Mouse (Mus musculus) heart, embryonic 16.5 days (tissue): ENCODE data around the gene Arhgef2. TPM values are rescaled to one million over a fixed set of nuclear protein-coding genes. Genes with fewer than 3 reads are reported as not detected.
A peak's percentile ranks its signal among the peaks of the same experiment; 100 is the strongest.

Experiments
- ATAC-seq: fragments of 200-750 bp; cut with Nextera tagmentation; replicated peaks from 2 replicates; pipeline ENCODE4 v1.8.0; 2017; ENCODE audit warnings: moderate number of reproducible peaks; ENCODE audit not compliant: insufficient read depth, low FRiP score; ENCODE audit errors: extremely low read depth
- H3K27ac ChIP-seq: fragments of 300-500 bp; sonication (generic); 2 replicates; pipeline ENCODE4 v1.5.1; 2014; ENCODE audit warnings: mild to moderate bottlenecking, low read length, control low read depth, moderate library complexity
- H3K27me3 ChIP-seq: fragments of 300-500 bp; sonication (generic); 2 replicates; pipeline ENCODE4 v1.6.1; 2014; ENCODE audit warnings: low read length, mixed read lengths; ENCODE audit not compliant: control insufficient read depth, insufficient read depth
- H3K36me3 ChIP-seq: fragments of 300-500 bp; sonication (generic); 2 replicates; pipeline ENCODE4 v1.6.1; 2014; ENCODE audit not compliant: control insufficient read depth, insufficient read depth
- H3K4me1 ChIP-seq: fragments of 300-500 bp; sonication (generic); 2 replicates; pipeline ENCODE4 v1.6.1; 2014; ENCODE audit warnings: low read length, mixed read lengths; ENCODE audit not compliant: control insufficient read depth, insufficient read depth
- H3K4me2 ChIP-seq: fragments of 300-500 bp; sonication (generic); 2 replicates; pipeline ENCODE4 v1.6.1; 2014; ENCODE audit warnings: low read depth, mild to moderate bottlenecking, control low read depth, low read length
- H3K4me3 ChIP-seq: fragments of 300-500 bp; sonication (generic); 2 replicates; pipeline ENCODE4 v1.5.1; 2014; ENCODE audit warnings: mild to moderate bottlenecking, control low read depth, low read length
- H3K9ac ChIP-seq: fragments of 300-500 bp; sonication (generic); 2 replicates; pipeline ENCODE4 v1.6.1; 2014; ENCODE audit warnings: low read length, control low read depth
- H3K9me3 ChIP-seq: fragments of 300-500 bp; sonication (generic); replicated peaks from 2 replicates; pipeline ENCODE4 v1.6.1; 2016; ENCODE audit warnings: low read length; ENCODE audit not compliant: control insufficient read depth
- WGBS: fragments of 180-500 bp; shearing (Covaris S2); extraction: QIAGEN DNeasy Blood & Tissue Kit; methylation state at CpG from one replicate; pipeline ENCODE4 v1.1.7; 2014; 5-methylcytosine and 5-hydroxymethylcytosine counted together
- polyA plus RNA-seq: library from polyadenylated mRNA; unstranded; fragments of >200 nt; fragmentation: Nextera tagmentation; extraction: Ambion mirVana; gene quantifications from 2 replicates; pipeline ENCODE4 v1.2.1, GENCODE M21; 2015

Arhgef2 gene
- polyA plus RNA-seq, 1 experiment from 2014 or later: 76.7 TPM

DNA sequence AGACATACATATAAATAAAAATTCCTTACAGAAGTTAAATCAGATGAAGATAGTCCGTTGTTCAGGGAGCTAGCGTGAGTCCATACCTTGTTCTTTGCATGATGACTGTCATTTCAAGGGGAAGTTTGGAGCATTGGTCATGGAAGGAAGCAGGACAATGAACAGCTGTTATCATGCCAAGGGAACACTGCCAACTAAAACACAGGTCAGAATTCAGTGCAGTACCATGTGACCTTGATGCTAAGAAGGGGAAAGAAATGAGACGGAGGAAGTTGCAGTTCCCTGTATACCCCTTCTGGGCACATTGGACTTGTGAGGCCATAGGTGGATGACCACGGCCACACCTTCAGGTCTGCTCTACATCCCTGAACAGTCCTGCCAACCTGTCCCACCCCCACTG lies 48.9 kb downstream of the Arhgef2 start:
- Histone ChIP-seq H3K4me1 (peaks cover 20% of the 10 kb centered on the region), H3K4me3 (no peak overlapping the region), H3K4me2 (peak overlapping the region; percentile 23; the same call in 1 of the 2 replicates), H3K27me3 (no peaks in the 10 kb centered on the region), H3K9me3 (no peaks in the 10 kb centered on the region), H3K9ac (0 out of 2 replicates have a peak overlapping the region, but pooled peaks have one; percentile 25), H3K27ac (peak overlapping the region; percentile 30; the same call in 1 of the 2 replicates), H3K36me3 (no peaks in the 10 kb centered on the region)
- peak; percentile 71; the same call in 1 of the 2 replicates for ATAC-seq
- 41% methylated on average over 4 of the region's 4 CpGs for WGBS

DNA sequence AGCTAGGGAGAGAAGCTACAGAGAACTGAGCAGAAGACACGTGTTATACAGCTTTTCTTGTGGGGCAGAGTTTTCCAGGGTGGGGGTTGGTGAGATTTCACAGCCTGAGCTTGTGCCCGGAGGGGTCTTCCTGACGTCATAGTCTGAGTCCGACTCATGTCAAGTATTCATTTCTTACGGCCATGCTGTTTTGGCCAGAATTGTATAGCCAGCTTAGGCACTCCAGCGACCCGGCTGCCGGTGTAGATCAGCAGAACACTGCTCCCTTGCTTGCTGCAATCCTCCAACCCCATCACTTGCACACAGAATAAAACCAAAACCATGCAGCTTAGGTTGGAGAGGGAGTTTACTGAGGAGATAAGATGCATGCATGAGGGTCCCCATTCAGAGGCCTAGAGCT lies 49.9 kb downstream of the Arhgef2 start:
- WGBS: 71% methylated on average over 8 of the region's 8 CpGs
- Histone ChIP-seq H3K4me2 (no peak overlapping the region), H3K27ac (no peak overlapping the region), H3K9me3 (no peaks in the 10 kb centered on the region), H3K4me3 (no peak overlapping the region), H3K27me3 (no peaks in the 10 kb centered on the region), H3K4me1 (peaks cover 20% of the 10 kb centered on the region), H3K9ac (no peak overlapping the region), H3K36me3 (no peaks in the 10 kb centered on the region)
- ATAC-seq: no peak

DNA sequence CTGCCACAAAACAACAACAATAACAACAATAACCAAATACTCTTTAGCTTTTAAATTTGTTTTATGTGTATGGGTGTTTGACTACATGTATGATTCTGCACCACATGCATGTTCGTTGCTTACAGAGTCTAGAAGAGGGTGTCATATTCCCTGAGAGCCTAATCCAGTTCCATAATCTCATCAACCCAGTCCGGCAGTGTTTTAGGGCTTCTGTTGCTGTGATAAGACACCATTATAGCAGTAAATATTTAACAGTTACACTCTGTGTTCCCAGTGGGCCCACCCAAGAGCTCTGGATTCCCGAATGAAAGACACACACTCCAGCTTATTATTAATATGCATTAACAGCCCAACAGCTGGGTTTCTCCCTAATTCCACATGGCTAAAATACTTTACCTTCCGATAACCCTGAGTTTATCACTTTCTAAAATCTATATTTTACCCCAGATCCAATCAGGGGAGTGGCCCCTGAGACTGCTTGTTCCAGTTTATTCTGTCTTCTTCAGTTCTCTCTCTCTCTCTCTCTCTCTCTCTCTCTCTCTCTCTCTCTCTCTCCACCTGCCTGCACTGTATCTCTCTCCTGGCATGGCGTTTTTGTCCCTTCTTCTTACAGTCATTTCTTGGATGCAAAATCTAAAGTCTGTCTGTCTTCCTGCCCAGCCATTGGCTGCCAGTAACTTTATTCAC lies 52.8 kb downstream of the Arhgef2 start:
- no peak for ATAC-seq
- peaks cover 16% of the 10 kb centered on the region for H3K4me1 ChIP-seq
- WGBS: 66% methylated on average over 5 of the region's 5 CpGs
- H3K36me3 ChIP-seq: no peaks in the 10 kb centered on the region
- no peak overlapping the region for H3K27ac ChIP-seq
- H3K9ac ChIP-seq: no peak overlapping the region
- 0 out of 2 replicates have a peak, but pooled peaks cover 3% of the 10 kb centered on the region for H3K9me3 ChIP-seq
- no peaks in the 10 kb centered on the region for H3K27me3 ChIP-seq
- no peak overlapping the region for H3K4me2 ChIP-seq
- no peak overlapping the region for H3K4me3 ChIP-seq

GRCm38 (mm10) chr3:88659798-88660197 lies 54.0 kb downstream of the Arhgef2 start:
- 0 out of 2 replicates have a peak, but pooled peaks cover 3% of the 10 kb centered on the region for H3K9me3 ChIP-seq
- no peak overlapping the region for H3K9ac ChIP-seq

DNA sequence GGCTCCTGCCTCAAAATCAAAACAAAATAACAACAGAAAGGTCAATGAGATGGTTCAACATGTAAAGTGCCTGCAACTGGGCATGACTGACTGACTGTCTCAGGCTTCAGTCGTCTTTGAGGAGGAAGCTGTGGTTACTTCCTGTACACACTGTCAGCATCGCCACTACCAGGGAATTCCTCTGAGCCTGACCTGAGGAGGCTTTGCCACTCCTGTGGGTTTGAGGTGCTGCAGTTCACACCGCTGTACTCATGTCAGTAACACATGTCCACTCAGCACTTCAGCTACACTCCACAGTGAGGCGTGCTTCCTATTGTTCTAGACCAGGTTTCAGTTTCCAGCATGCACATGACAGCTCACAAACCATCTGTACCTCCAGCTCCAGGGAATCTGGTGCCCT lies 58.3 kb downstream of the Arhgef2 start:
- Histone ChIP-seq H3K36me3 (no peaks in the 10 kb centered on the region), H3K27me3 (no peaks in the 10 kb centered on the region)
- 51% methylated on average over 4 of the region's 4 CpGs for WGBS

More at GRCm38 (mm10) chr3:88659798-88660197, 54.0 kb downstream of the Arhgef2 start:
- H3K4me1 ChIP-seq: peaks cover 4% of the 10 kb centered on the region
- WGBS: 24% methylated on average over 6 of the region's 6 CpGs
- no peak overlapping the region for H3K4me2 ChIP-seq
- H3K27me3 ChIP-seq: no peaks in the 10 kb centered on the region
- ATAC-seq: no peak
- no peak overlapping the region for H3K4me3 ChIP-seq
- H3K36me3 ChIP-seq: no peaks in the 10 kb centered on the region
- H3K27ac ChIP-seq: no peak overlapping the region

DNA sequence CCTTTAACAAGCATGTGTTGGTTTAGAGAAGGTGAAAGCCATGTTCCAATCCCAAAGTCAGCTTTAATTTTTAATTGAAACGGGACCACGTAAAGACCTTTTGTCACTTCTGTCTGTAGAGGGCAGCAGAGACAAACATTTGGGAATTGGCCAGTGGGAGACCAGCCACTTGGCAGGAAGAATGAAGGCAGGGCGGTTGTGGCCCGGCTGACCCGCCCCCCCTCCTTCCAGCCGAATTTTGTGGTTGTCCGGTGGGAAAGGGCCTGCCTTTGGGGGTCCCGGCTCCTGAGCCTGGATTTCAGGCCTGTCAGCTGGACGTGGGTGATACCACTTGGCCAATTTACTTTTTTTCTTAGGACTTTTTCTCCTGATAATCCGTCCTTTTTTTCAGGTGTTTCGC lies 71.6 kb downstream of the Arhgef2 start:
- peak overlapping the region; percentile 69 for H3K9ac ChIP-seq
- peak overlapping the region; percentile 42 for H3K4me3 ChIP-seq
- WGBS: 9% methylated on average over 11 of the region's 11 CpGs
- H3K36me3 ChIP-seq: no peaks in the 10 kb centered on the region
- no peaks in the 10 kb centered on the region for H3K4me1 ChIP-seq
- H3K27ac ChIP-seq: no peak overlapping the region
- no peaks in the 10 kb centered on the region for H3K27me3 ChIP-seq
- peak; percentile 58; the same call in 1 of the 2 replicates for ATAC-seq
- H3K9me3 ChIP-seq: no peaks in the 10 kb centered on the region
- peak overlapping the region; percentile 72 for H3K4me2 ChIP-seq

More for the DNA sequence above, 58.3 kb downstream of the Arhgef2 start:
- peaks cover 3% of the 10 kb centered on the region; the same call in 1 of the 2 replicates for H3K9me3 ChIP-seq
- ATAC-seq: no peak; the same call in 1 of the 2 replicates
- no peaks in the 10 kb centered on the region for H3K4me1 ChIP-seq
- H3K4me3 ChIP-seq: no peak overlapping the region
- H3K9ac ChIP-seq: no peak overlapping the region
- H3K27ac ChIP-seq: no peak overlapping the region
- H3K4me2 ChIP-seq: no peak overlapping the region

- no peak overlapping the region for H3K9ac ChIP-seq
- H3K4me2 ChIP-seq: no peak overlapping the region
- H3K4me1 ChIP-seq: peaks cover 13% of the 10 kb centered on the region
- H3K27me3 ChIP-seq: no peaks in the 10 kb centered on the region
- H3K4me3 ChIP-seq: no peak overlapping the region
- H3K27ac ChIP-seq: no peak overlapping the region
- no peaks in the 10 kb centered on the region for H3K9me3 ChIP-seq
- WGBS: 63% methylated on average over 2 of the region's 2 CpGs
- ATAC-seq: no peak
- peaks cover 3% of the 10 kb centered on the region; the same call in 1 of the 2 replicates for H3K36me3 ChIP-seq
Measured at GRCm38 (mm10) chr3:88683814-88684213, 78.0 kb downstream of the Arhgef2 start.

GRCm38 (mm10) chr3:88684236-88684979 lies 78.6 kb downstream of the Arhgef2 start:
- Histone ChIP-seq H3K27me3 (no peaks in the 10 kb centered on the region), H3K4me1 (peaks cover 13% of the 10 kb centered on the region), H3K9me3 (no peaks in the 10 kb centered on the region), H3K9ac (peak overlapping the region; percentile 73), H3K36me3 (peaks cover 7% of the 10 kb centered on the region; the same call in 1 of the 2 replicates), H3K4me3 (peak overlapping the region; percentile 99), H3K27ac (peak overlapping the region; percentile 92), H3K4me2 (peak overlapping the region; percentile 54)
- ATAC-seq: no peak
- WGBS: 58% methylated on average over 7 of the region's 8 CpGs
